Mouse (Mus musculus): ENCODE measurements around the gene Ap2b1. TPM values are rescaled to one million over a fixed set of nuclear protein-coding genes. Genes with fewer than 3 reads are reported as not detected.

Gene Ap2b1
- polyA plus RNA-seq, 1 experiment from 2014 or later: 111 TPM

DNA sequence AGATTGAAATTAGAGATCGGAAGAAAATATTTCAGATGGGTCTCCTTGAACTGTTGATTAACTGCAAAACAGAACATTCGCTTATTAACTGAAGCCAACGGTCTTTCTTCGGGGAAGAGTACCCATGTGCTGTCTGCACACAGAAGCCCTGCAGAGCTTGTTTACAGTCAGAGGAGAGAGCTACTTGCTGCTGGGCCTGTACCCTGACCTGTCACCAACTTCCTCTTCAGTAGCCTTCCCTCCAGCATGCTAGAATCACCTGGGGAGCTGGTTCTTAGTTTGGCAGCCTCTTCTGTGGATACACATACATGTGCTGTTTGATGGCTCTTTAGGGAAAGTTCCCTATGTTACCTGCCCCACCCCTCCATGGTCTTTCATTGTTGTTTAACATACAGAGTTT, 13.2 kb upstream of the Ap2b1 start:
- WGBS: 92% methylated on average over 4 of the region's 4 CpGs
- no peak overlapping the region for H3K9ac ChIP-seq
- H3K9me3 ChIP-seq: no peaks in the 10 kb centered on the region
- H3K4me1 ChIP-seq (replicated peaks): peaks cover under 1% of the 10 kb centered on the region; the same call in 1 of the 2 replicates
- H3K4me3 ChIP-seq: no peak overlapping the region
- peaks cover 3% of the 10 kb centered on the region; the same call in 1 of the 2 replicates for H3K27me3 ChIP-seq
- no peak overlapping the region for H3K4me2 ChIP-seq
- H3K36me3 ChIP-seq: no peaks in the 10 kb centered on the region
- no peak overlapping the region for H3K27ac ChIP-seq
- ATAC-seq (ENCODE audit: low FRiP score): no peak

GRCm38 (mm10) chr11:83286566-83286965, 12.3 kb upstream of the Ap2b1 start, which contains the start of gene Slfn14:
Gene Slfn14 (minus strand): TSS chr11:83286726.
- Histone ChIP-seq H3K36me3 (no peaks in the 10 kb centered on the region), H3K27me3 (no peaks in the 10 kb centered on the region; the same call in 1 of the 2 replicates), H3K9me3 (no peaks in the 10 kb centered on the region), H3K4me3 (no peak within 1 kb of the TSS), H3K4me2 (no peak within 1 kb of the TSS), H3K4me1 (replicated peaks) (peaks cover 5% of the 10 kb centered on the region), H3K9ac (no peak within 1 kb of the TSS), H3K27ac (no peak within 1 kb of the TSS)
- no peak for ATAC-seq (ENCODE audit: low FRiP score)
- 90% methylated on average over 1 of the region's 1 CpGs for WGBS

GRCm38 (mm10) chr11:83289036-83289435, 9.8 kb upstream of the Ap2b1 start:
- Histone ChIP-seq H3K36me3 (no peaks in the 10 kb centered on the region), H3K4me3 (no peak overlapping the region), H3K9me3 (no peaks in the 10 kb centered on the region), H3K27ac (no peak overlapping the region), H3K9ac (no peak overlapping the region), H3K4me2 (no peak overlapping the region), H3K27me3 (no peaks in the 10 kb centered on the region), H3K4me1 (replicated peaks) (peaks cover 25% of the 10 kb centered on the region)
- no peak for ATAC-seq (ENCODE audit: low FRiP score)
- 95% methylated on average over 5 of the region's 5 CpGs for WGBS

GRCm38 (mm10) chr11:83289633-83290032, 9.2 kb upstream of the Ap2b1 start:
- no peak overlapping the region for H3K9ac ChIP-seq
- peaks cover 28% of the 10 kb centered on the region for H3K4me1 ChIP-seq (replicated peaks)
- no peak overlapping the region for H3K4me2 ChIP-seq
- H3K36me3 ChIP-seq: no peaks in the 10 kb centered on the region
- no peaks in the 10 kb centered on the region for H3K27me3 ChIP-seq
- no peak for ATAC-seq (ENCODE audit: low FRiP score)
- 76% methylated on average over 2 of the region's 2 CpGs for WGBS
- H3K9me3 ChIP-seq: no peaks in the 10 kb centered on the region
- no peak overlapping the region for H3K27ac ChIP-seq
- no peak overlapping the region for H3K4me3 ChIP-seq

DNA sequence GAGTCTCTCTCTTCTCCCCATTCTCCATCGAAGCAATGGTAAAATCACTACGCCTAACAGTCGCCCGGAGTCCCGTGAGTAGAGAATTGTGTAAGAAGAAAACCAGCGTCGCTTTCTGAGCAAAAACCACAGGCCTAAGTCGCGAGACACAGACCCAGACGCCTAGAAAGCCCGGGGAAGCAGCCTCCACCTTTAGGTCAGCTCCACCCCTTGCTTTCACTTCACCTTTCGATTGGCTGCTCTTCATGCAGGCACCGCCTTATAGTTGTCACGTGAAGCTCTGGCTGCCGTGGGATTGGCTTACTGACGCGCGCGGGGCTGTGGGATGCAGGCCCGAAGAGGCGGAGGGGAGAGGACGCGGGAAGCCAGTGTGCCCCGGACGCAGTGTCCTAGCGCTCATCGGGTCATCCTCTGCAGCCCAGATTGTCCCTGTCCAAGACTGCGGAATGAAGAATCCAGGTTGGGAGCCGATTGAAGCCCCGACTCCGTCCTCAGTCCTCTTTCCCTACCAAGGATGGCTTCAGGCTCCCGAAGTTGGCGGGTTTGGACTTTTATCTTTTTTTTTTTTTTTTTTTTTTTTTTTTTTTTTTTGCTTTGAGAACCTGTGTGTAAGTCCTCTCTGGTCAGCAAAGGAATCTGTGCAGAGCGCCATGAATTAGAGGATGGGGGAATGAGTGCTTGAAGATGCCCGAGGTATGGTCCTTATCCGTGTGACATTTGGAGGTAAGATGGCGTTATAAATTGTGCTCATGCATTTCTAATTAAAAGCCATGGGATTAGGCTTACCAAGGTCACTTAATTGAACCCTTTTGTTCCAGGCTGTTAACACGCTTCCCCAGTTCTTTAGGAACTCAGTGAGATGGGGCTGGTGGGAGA, 7.2 kb upstream of the Ap2b1 start:
- H3K4me2 ChIP-seq: peak overlapping the region; percentile 93
- WGBS: under 1% methylated on average over 38 of the region's 38 CpGs
- peak overlapping the region; percentile 85 for H3K27ac ChIP-seq
- H3K9ac ChIP-seq: peak overlapping the region; percentile 79
- H3K36me3 ChIP-seq: peaks cover 16% of the 10 kb centered on the region
- peaks cover 37% of the 10 kb centered on the region for H3K4me1 ChIP-seq (replicated peaks)
- H3K27me3 ChIP-seq: no peaks in the 10 kb centered on the region
- peak overlapping the region; percentile 65 for H3K4me3 ChIP-seq
- peak; percentile 100 for ATAC-seq (ENCODE audit: low FRiP score)
- no peaks in the 10 kb centered on the region for H3K9me3 ChIP-seq

GRCm38 (mm10) chr11:83292251-83292587, 6.6 kb upstream of the Ap2b1 start:
- Histone ChIP-seq H3K9ac (peak overlapping the region; percentile 79), H3K4me3 (peak overlapping the region; percentile 65), H3K27me3 (no peaks in the 10 kb centered on the region), H3K27ac (peak overlapping the region; percentile 58; the same call in 1 of the 2 replicates), H3K36me3 (peaks cover 18% of the 10 kb centered on the region), H3K4me2 (peak overlapping the region; percentile 93), H3K9me3 (no peaks in the 10 kb centered on the region), H3K4me1 (replicated peaks) (peaks cover 41% of the 10 kb centered on the region)
- ATAC-seq (ENCODE audit: low FRiP score): no peak
- whole genome bisulfite sequencing: 5% methylated on average over 5 of the region's 5 CpGs

DNA sequence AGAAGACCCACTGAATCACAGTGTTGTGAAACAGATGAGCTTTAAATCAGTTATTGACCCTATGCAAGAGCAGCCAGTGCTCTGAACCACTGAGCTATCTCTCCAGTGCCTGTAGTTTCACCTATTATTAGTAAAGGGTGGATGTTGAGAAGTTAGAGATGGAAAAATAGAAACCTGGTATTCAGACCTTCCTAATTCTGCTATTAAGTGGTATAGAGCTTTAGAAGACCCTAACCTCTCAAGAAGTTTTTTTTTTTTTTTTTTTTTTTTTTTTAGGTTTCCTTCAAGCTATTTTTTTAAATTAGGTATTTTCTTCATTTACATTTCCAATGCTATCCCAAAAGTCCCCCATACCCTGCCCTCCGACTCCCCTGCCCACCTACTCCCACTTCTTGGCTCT, 5.6 kb upstream of the Ap2b1 start:
- H3K9me3 ChIP-seq: no peaks in the 10 kb centered on the region
- no peak overlapping the region for H3K27ac ChIP-seq
- no peaks in the 10 kb centered on the region for H3K27me3 ChIP-seq
- WGBS: 84% methylated on average over 1 of the region's 1 CpGs
- ATAC-seq (ENCODE audit: low FRiP score): no peak
- H3K36me3 ChIP-seq: peaks cover 18% of the 10 kb centered on the region
- peak overlapping the region; percentile 65 for H3K4me3 ChIP-seq
- H3K4me2 ChIP-seq: peak overlapping the region; percentile 93
- H3K4me1 ChIP-seq (replicated peaks): peaks cover 51% of the 10 kb centered on the region
- peak overlapping the region; percentile 79 for H3K9ac ChIP-seq

DNA sequence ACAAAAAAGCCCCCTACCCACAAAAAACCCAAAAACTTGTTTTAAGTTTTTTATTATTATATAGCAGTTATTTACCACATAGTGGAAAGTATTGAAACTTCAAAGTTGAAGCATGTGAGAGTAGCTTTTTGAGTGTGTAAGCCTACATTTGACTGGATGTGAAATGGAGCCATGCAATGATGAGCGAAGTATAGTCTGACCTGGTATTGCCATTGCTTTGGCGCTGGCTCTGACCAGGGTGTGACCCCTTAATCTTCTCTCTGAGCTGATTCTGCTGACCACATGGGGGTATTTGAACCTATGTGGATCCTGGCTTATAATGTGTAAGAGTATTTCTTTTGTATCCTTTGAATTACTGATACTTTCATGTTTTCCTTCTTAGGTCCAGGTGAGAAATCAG, 4.7 kb upstream of the Ap2b1 start:
- whole genome bisulfite sequencing: 98% methylated on average over 2 of the region's 2 CpGs
- H3K27me3 ChIP-seq: no peaks in the 10 kb centered on the region
- ATAC-seq (ENCODE audit: low FRiP score): no peak
- no peak overlapping the region for H3K4me3 ChIP-seq
- peak overlapping the region; percentile 93; the same call in 1 of the 2 replicates for H3K4me2 ChIP-seq
- peaks cover 52% of the 10 kb centered on the region for H3K4me1 ChIP-seq (replicated peaks)
- no peak overlapping the region for H3K27ac ChIP-seq
- peaks cover 18% of the 10 kb centered on the region for H3K36me3 ChIP-seq
- no peaks in the 10 kb centered on the region for H3K9me3 ChIP-seq
- no peak overlapping the region for H3K9ac ChIP-seq

- ATAC-seq (ENCODE audit: low FRiP score): no peak
These were observed 1.0 kb upstream of the Ap2b1 start for GRCm38 (mm10) chr11:83297816-83298215.

DNA sequence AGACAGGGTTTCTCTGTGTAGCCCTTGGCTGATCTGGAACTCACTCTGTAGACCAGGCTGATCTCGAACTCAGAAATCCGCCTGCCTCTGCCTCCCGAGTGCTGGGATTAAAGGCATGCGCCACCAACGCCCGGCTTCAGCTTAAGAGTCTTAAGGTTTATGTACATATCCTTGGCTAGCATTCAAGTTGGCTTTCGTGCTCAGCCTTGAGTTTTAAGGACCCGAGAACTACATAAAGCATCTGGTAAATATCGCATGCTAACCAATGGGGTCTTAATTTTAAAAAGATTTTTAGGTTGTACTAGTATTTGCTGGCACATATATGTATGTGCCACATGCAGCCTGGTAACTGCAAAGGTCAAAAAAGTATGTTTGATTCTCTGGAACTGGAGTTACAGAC, 900 bp downstream of the Ap2b1 start:
- H3K27ac ChIP-seq: no peak overlapping the region
- H3K27me3 ChIP-seq: no peaks in the 10 kb centered on the region
- no peak overlapping the region for H3K4me3 ChIP-seq
- peaks cover 43% of the 10 kb centered on the region for H3K4me1 ChIP-seq (replicated peaks)
- WGBS: 93% methylated on average over 9 of the region's 9 CpGs
- no peak for ATAC-seq (ENCODE audit: low FRiP score)
- H3K9ac ChIP-seq: no peak overlapping the region
- H3K36me3 ChIP-seq: peaks cover 18% of the 10 kb centered on the region
- H3K9me3 ChIP-seq: no peaks in the 10 kb centered on the region
- H3K4me2 ChIP-seq: peak overlapping the region; percentile 13; the same call in 1 of the 2 replicates

More at GRCm38 (mm10) chr11:83297816-83298215, 1.0 kb upstream of the Ap2b1 start:
- Histone ChIP-seq H3K9me3 (no peaks in the 10 kb centered on the region), H3K27me3 (no peaks in the 10 kb centered on the region), H3K9ac (peak overlapping the region; percentile 88), H3K4me2 (peak overlapping the region; percentile 83), H3K27ac (no peak overlapping the region), H3K4me3 (peak overlapping the region; percentile 72), H3K36me3 (peaks cover 18% of the 10 kb centered on the region), H3K4me1 (replicated peaks) (peaks cover 44% of the 10 kb centered on the region)
- 78% methylated on average over 6 of the region's 6 CpGs for WGBS

DNA sequence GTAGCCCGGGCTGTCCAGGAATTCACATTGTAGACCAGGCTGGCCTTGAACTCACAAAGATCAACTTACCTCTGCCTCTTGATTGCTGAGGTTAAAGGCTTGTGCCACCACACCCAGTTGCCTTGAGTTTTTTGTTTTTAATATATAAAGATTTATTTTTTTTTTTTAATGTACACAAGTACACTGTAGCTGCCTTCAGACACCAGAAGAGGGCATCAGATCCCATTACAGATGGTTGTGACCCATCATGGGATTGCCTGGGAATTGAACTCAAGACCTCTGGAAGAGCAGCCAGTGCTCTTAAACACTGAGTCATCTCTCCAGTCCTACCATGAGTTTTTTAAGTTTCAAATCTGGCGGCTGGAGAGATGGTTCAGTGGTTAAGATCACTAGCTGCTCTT, 2.6 kb downstream of the Ap2b1 start:
- H3K4me1 ChIP-seq (replicated peaks): peaks cover 52% of the 10 kb centered on the region
- 66% methylated on average over 2 of the region's 2 CpGs for whole genome bisulfite sequencing
- H3K4me3 ChIP-seq: no peak overlapping the region
- no peak overlapping the region for H3K4me2 ChIP-seq
- H3K9me3 ChIP-seq: no peaks in the 10 kb centered on the region
- H3K27me3 ChIP-seq: no peaks in the 10 kb centered on the region
- H3K36me3 ChIP-seq: peaks cover 4% of the 10 kb centered on the region
- ATAC-seq (ENCODE audit: low FRiP score): no peak
- H3K27ac ChIP-seq: no peak overlapping the region
- no peak overlapping the region for H3K9ac ChIP-seq

GRCm38 (mm10) chr11:83302124-83302523, 3.3 kb downstream of the Ap2b1 start:
- H3K27ac ChIP-seq: peak overlapping the region; percentile 99
- H3K4me2 ChIP-seq: peak overlapping the region; percentile 68
- no peaks in the 10 kb centered on the region for H3K36me3 ChIP-seq
- no peak for ATAC-seq (ENCODE audit: low FRiP score)
- peak overlapping the region; percentile 97 for H3K9ac ChIP-seq
- H3K9me3 ChIP-seq: no peaks in the 10 kb centered on the region
- H3K27me3 ChIP-seq: no peaks in the 10 kb centered on the region
- H3K4me1 ChIP-seq (replicated peaks): peaks cover 52% of the 10 kb centered on the region
- peak overlapping the region; percentile 93 for H3K4me3 ChIP-seq
- WGBS: 6% methylated on average over 10 of the region's 10 CpGs
